Mouse (Mus musculus) adrenal gland, adult 2 months (tissue): ENCODE measurements around the gene Surf1. TPM values are rescaled to one million over a fixed set of nuclear protein-coding genes. Genes with fewer than 3 reads are reported as not detected.

Source experiments
- DNase-seq: peaks from one replicate; pipeline ENCODE4 v3.0.0; 2021
- polyA plus RNA-seq: library from polyadenylated mRNA; depleted of rRNA; stranded (reverse); fragments of >200 nt; gene quantifications from 2 replicates; pipeline ENCODE4 v1.2.3, GENCODE M21; 2012
- total RNA-seq, 2 experiments: library from RNA; stranded (reverse); gene quantifications; 2 replicates each; pipeline ENCODE4 v1.2.3; 2021

Gene Surf1
- total and polyA plus RNA-seq, 3 experiments = 77.7 to 115 (median 108) TPM

DNA sequence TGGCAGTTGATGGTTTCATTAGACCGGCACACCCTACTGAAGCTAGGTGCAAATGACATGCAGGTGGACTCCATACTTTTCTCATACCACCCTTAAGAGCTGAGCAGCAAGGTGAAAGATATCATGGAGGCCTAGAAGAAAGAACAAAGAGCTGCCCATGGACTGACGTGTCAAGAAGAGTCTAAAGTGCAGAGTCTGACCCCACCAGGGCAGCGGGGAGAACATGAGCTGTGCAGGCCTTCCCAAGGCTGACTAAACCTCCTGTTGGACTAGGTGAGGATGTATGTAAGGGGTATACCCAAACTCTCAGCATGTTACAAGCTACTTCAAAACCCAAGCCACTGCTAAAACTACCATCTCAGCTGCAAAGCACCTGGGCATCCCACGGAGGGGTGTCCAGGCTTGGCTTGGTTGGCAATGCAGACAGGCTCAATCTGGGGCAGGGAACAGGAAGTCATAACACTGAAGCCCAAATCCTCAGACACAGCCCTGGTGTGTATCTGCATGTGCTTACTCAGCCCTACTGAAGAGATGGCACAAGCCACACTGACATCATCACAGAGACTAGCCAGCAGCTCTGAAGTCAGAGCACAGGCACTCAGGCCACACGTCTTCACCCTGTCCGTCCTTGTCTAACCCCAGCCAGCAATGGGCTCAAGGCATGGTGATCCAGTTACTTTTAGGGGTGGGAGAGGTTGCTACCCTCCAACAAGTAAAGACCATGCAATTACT lies 11.6 kb upstream of the Surf1 start:
- peak; percentile 47 for DNase-seq

DNA sequence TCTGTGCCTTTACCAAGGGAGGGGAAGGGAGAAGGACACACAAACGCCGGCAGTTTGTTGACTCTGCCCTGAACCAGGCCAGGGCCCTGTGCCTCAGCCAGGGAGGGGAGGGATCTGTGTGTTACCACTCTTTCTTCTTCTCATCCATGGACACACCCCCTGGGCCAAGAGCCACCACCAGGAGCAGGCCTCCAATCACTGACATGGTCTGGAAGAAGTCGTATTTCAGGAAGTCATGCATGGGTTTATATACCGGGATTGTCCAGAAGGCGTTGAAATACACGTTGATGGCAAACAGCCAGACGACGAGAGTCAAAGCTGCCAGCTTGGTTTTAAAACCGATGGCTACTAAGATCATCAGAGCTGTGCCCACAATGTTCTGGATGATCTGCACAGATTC lies 5.5 kb upstream of the Surf1 start:
- DNase-seq = peak; percentile 84

DNA sequence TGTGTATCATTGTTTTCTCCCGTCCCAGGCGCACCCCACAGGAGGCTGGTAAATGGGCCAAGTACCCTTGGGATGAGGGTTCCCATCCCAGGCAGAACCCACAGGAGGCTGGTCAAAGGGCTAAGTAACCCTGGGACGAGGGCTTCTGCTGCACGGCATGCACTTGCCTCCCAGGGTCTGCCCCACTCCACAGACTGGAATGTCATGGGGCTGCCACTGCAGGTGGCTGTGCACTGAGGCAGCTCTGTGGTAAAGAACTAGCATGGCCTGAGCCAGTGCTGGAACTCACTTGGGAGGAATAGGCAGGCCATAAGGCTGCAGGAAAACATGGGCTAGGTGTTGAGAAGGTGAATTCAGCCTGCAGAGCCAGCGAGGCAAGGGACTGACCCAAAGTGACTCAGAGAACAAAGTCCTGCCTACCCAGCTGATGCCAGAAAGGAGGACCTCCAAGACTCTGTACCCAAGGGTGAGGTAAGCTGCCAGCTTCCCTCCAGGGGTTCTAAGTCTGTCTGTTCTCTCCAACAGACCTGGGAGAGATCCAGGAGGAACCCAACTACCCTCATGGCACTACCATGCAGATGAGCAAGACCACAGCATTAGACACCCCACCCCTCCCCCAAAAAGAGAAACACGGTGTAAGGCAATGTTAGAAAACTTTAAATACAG lies 4.0 kb upstream of the Surf1 start:
- no peak for DNase-seq

DNA sequence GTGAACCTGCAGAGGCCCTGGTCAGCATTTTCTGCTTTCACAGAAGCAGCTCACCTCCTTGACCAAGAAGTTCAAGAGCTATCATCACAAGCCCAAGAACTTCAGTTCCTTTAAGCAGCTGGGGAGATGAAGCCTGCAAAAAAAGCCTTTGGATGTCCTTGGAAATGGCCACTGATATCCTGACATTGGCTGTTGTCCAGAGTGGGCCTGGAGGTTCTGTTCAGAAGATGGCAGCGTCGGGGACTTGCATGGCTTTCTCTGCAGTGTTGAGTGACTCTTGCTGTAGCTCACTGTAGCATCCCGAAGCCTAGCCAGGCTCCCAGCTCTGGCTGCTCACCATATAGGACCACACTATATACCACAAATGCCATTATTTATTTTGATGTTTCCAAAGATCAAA lies 3.4 kb upstream of the Surf1 start:
- DNase-seq = peak; percentile 56

DNA sequence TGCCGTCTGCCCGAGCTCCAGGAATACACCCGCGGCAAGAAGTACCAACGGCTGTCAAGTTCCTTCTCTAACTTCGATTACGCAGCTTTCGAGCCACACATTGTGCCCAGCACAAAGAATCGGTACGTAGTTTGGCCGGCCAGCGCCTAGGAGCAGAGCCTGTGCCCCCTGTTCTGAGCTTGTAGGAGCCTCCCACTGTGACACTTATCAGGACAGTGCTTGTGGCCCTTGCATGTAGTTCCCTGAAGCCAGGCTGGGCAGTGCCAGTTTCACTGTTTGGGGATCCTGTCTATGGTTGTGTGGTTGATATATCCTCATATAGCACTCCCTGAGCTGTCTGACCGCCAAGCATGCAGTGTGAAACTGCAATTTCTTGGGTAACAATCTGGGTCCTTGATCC lies 408 bp upstream of the Surf1 start:
- no peak for DNase-seq

DNA sequence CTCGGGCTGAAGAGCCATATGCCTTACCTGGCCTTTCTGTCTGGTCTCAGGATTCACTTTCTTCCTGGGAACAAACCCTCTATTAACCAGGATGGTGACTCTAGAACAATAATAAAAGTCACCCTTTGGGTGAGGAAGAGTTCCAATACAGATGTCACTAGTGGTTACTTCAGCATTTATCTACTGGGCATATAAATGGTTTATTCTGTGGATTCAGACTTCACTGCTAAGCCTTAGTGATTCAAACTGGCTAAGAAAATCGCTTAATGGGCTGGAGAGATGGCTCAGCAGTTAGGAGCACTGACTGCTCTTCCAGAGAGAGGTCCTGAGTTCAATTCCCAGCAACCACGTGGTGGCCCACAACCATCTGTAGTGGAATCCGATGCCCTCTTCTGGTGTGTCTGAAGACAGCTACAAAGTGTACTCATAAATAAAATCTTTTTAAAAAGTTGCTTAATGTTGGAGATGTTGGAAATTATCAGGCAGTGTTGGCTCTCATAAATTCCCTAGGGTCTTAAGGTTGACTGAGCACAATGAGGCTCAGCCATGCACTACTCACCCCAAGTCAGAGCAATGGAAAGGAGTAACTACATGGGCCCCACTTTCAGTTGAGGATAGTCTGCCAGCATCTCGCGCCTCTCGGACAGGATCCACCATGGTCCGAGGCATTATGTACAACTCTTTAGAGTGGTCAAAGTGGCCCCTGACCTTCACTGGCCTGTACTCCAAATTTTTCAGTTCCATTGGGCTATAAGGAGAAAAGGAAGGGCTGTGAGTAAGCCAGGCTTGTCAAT lies 2.0 kb downstream of the Surf1 start:
- no peak for DNase-seq

DNA sequence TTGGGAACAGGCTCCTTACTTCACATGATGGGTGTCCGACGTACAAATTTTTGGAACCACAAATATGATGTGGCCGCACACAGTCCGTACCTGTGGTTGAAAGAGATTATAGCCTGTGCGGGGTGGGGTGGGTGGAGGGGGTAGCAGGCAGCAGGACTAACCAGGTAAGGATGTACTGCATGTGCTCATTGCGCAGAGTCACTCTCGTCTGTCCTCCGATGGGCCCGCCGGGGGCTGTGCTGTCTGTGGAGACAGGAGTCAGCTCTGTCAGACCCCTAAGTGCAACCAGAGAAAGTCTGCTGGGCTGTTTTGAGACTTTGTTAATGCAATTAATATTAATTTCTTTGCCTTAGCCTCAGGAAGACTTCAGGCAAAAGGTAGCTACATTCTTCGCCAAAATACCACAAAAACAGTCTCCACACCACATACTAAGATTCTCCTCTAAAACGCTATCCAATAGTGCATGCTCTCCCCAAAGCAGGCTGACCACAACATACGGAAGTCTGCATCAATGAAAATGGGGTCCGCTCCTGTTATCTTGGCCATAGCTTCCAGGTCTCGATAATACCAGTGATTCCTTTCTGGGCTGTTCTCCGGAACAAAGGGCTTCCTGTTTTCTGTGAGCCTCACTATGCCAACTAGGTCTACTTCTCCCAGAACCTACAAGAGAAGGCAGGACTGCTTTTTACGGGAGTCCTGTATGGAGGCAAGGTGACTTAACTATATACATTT lies 2.7 kb downstream of the Surf1 start:
- no peak for DNase-seq

DNA sequence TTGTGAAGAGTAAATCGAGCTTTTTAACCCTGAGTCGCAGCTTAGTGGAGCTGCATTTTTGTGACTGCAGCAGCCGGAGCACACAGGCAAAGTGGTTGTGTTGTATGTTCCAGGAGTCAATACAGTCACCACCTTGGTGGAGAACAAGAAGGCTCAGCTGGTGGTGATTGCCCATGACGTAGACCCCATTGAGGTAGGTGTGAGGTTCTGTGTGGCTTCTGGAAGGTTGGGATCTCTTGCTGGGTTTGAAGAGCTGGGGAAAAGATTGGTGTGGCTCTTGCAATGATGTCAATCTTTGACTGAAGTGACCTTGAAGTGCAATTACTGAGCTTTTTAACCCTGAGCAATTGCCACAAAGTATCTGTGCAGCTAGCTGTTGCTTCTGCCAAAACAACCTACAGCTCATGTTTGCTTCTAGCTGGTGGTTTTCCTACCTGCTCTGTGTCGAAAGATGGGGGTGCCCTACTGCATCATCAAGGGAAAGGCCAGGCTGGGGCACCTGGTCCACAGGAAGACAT lies 4.0 kb downstream of the Surf1 start:
- no peak for DNase-seq

DNA sequence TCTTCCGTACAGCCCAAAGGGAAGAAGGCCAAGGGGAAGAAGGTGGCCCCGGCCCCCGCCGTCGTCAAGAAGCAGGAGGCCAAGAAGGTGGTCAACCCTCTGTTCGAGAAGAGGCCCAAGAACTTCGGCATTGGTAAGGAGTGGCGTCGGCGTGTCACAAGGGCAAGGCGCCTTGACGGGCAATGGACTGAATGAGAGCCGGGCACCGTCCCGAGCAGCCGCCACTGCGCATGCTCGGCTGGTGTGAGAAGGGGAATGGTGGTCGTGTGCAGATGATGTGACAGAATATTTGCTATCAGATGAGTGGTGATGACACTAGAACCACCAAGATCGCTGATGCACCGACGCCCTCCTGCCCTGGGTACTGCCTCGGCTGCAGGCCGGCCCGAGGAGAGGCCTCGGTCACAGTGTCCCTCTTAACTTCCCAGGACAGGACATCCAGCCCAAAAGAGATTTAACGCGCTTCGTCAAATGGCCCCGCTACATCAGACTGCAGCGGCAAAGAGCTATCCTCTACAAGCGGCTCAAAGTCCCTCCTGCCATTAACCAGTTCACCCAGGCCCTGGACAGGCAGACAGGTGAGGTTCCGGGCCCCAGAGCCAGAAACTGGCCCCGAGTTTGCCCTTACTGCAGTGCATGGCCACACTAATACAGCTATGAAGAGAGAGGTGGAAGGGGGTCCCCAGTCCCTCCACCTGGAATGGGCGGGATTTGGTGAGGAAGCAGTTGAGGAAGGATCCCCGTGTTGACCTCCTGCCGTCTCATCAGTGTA lies 5.2 kb downstream of the Surf1 start:
- DNase-seq = no peak

DNA sequence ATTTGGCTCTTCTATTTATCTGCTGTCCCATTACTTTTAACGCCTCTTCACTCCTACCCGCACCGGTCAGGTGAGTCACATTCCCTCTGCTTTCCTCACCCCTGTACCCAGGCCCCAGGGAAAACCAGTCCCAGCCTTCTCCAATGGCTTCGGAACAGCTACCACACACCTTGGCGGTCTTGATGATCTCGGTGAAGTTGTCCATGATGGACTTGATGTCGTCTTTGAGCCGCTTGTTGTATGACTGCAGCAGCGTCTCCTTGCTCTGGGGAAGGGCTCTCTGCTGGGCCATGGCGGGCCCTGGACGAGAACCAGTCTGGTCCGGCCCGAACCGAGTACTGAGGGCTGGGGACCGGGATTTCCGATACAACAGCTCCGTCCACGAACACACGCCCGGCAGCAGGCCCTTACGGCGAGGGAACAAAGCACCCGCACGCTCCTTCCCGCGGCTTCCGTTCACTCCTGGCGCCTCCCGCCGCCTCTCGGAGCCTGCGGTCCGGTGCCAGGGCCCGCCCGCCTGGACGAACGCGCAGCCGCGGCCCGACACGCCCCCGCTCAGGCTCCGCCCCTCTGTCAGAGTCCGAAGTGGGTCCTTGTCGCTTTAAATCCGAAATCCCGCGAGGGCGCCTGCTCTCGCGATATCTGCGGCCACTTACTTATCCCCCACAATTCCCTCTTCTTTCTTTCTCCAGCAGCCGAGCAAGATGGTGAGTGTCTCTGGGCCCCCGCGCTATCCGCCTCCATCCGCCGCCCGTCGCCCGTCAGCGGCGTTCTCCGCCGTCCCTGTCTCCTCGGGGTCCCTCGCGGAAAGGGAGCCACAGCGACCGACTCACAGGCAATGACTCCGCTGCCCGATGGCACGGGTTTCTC lies 6.0 kb downstream of the Surf1 start, which contains the start of the genes Med22 and Rpl7a:
Med22 (minus strand) TSS at position 554 of the 870 bp plus-strand sequence.
Rpl7a (plus strand) TSS at position 641 of the 870 bp plus-strand sequence.
- DNase-seq = peak; percentile 100

DNA sequence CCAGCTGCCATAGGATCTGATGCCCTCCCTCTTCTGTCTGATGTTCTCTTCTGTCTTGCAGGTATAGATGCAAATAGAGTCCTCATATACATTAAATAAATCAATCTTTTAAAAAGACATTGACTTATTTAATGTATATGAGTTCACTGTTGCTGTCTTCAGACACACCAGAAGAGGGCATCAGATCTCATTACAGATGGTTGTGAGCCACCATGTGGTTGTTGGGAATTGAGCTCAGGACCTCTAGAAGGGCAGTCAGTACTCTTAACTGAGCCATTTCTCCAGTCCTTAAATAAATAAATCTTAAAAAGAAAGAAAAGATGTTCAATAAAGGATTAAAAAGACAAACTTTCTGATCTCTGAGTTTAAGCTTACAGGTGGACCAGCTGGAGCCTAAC lies 6.9 kb downstream of the Surf1 start:
- no peak for DNase-seq

DNA sequence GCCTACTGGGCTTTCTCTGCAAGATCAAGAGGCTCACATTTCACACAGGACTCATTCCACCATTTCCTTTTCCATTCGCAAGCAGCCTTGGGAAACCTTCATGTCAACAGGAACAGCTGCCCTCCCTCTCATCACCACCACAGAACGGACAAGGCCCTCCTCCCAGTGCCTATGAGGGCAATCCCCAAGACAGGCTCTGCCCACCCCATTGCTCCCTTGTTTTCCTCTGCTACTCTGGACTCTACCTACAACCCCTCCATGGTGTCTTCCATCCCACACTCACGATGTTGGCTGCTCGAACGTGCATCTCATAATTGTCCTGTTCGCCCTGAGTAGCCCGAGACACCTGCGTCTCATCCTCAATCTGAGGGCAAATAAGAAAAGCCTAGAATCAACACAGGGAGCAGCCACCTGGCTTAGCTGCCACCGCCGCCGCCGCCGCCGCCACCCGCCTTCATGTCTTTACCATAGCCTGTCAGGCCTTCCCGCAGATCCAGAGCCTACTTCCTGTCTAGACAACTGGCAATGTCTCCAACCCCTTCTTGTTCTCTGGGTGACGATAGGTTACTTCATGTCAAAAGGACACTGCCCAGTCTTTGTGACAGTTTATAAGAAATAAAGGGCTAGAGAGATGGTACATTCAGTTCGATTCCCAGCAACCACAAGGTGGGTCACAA lies 7.5 kb downstream of the Surf1 start:
- DNase-seq = no peak

DNA sequence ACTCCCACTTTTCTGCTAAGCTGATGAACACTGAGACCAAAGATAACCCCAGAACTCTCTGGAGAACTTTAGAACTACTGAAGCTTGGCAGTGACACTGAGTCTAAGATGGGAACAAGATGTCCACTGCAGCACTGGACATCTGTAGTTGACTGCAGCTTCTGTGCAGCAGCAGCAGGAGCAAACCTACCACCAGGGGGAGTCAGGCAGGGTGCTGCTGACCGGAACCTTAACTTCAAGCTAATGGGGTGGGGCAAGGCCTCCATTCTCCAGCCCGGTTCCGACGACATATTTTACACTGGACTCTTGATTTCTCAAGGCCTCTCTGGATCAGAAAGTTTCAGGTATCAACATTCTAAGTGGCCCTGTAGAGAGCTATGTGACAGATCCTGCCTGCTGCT lies 9.2 kb downstream of the Surf1 start:
- DNase-seq = peak; percentile 65

DNA sequence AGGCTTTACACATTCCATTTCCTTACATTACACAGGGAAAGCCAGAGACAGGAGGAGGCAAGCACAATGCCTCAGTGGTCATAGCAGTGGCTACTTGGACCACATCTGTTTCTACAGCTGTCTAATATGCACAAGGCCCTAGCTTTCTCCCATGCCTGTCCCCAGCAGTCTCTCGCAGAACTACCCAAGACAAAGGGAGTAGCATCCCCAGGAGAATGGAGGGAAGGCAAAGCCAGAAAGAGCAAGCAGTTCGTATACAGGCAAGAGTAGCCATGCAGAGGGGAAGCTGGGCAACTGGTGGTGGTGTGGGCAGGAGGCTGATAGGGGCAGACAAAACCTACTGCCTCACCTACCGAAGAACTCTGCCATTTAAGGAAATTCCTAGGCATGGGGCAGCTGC lies 9.9 kb downstream of the Surf1 start:
- no peak for DNase-seq

DNA sequence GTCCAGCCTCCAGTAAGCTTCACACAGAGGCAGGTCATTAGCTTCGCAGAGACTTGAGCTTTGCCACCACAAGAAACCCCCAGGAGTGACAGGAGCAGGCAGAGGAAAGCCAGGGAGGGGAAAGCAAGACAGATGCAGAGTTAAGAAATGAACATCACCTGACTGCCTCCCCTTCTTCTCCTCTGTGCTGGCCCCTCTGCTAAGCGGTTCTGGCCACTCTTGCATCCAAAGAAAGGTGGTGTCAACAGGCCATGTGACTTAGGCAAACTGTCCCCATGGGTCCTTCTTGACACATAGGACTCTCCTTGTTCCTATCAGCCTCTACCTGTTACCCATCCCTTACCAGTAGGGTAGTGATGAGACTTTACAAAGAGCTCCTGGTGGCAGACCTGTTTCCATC lies 10.4 kb downstream of the Surf1 start:
- DNase-seq = no peak

DNA sequence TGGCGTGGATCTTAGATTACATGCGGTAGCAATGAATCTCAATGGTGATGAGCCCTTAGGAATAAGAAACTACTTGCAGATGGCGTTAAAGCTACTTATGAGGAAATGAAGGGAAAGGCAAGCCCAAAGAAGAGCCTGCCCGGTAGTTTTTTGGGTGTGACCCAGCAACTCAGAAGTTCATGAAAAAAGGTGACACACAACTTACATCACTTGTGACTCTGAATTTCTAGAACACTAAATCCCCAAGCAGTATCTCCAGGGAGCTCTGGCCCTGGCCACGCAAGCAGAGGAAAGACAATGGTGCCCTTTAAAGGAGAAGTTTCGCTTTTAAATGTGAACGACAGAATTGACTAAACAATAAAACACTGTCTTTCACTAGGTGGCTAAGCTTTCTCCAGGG lies 13.0 kb downstream of the Surf1 start:
- no peak for DNase-seq

DNA sequence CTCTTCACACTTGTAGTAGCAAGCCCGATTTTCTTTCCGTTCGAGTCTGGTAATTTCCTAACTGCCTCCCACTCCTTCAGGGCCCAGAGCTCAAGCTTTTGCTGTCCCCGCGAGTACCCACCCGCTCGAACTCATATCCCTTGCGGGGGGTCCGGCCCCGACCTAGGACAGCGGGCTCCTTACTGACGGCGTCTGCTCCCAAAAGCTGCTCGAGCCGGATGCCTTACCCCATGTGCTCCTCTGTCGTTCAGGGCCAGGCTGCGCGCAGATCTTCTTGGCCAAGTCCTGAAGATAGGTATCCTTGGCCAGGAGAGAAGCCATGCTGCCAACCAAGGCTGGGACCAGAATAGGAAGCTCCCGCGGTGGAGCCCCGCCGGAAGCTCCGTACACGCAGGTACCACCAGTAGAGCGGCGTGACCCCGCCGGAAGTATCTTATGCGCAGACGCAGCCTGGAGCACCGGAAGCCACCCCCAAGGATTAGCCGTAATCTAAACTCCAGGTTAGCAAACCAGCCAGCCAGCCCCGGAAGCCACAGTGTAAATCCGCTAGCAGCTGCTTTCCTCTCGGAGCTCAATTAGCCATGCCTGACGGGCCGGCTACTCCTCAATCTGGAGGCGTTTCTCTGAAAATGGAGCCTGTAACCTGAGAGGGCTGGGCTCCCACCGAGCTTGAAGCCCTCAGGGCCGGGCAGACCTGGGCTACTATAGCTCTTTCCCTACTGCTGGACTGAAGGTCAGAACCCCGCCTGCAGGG lies 13.7 kb downstream of the Surf1 start, which contains the start of gene Surf6:
Surf6 (minus strand) TSS at position 413 of the 754 bp plus-strand sequence.
- peak; percentile 98 for DNase-seq

DNA sequence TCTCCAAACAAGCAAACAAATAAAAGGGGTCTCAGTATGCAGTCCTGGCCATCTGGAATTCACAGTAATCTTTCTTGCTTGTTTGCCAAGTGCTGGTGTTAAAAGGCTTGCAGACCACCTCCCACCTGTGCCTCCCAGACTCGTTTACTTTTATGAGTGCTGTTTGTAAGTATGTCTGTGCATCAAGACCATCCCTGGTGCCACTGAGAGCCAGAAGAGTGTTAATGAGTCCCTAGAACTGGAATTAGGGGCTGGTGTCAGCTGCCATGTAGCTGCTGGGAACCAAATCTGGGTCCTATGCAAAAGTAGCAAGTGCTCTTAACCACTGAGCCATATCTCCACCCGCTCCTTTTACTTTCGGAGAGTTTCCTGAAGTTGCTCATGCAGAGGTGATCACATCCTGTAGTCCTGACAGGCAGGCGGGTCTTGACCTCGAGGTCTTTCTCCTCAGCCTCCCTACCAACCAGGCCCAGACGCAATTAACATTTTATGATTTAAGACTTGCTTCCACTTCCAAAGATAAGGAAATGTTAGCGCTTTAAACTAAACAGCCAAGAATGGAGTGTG lies 14.4 kb downstream of the Surf1 start:
- no peak for DNase-seq
